Mouse (Mus musculus) adrenal gland, adult 2 months (tissue): ENCODE measurements around the gene Pp2d1. TPM values are rescaled to one million over a fixed set of nuclear protein-coding genes. Genes with fewer than 3 reads are reported as not detected.

Source experiments
- DNase-seq: peaks from one replicate; pipeline ENCODE4 v3.0.0; 2021
- polyA plus RNA-seq: library from polyadenylated mRNA; depleted of rRNA; stranded (reverse); fragments of >200 nt; gene quantifications from 2 replicates; pipeline ENCODE4 v1.2.3, GENCODE M21; 2012
- total RNA-seq, 2 experiments: library from RNA; stranded (reverse); gene quantifications; 2 replicates each; pipeline ENCODE4 v1.2.3; 2021

Pp2d1 gene
- total and polyA plus RNA-seq, 3 experiments, result not detected

DNA sequence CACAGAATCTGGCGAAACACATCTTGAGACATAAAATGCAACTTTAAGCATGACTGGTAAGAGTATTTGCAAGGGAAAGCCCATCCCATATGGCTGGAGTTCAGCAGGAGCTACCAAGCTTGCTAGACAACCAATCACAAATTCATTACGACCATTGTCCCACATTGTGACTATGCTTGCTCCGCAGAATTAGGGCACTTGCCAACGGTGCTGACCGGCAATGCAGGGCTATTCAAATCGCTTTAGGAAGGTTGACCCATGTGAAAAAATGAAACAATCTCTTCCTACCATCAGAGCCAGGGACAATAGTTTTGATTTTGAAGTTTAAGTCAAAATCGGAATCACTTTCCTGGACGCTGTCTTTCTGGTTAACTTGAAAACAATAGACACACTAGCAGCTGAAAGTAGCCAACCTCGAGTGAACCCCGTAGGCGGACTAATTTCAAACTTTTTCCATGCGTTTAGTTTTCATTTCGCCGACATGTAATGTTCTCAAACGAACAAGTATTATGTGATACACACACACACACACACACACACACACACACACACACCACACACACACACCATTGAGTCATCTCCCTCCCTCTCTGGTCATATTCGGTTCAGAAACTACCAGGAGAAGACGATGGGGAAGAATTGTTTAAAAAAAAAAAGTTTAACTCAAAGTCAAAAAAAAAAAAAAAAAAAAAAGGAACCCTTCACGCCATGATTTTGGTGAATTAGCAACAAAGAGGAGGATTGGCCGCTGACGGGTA is 27.1 kb upstream of the Pp2d1 start, which contains the start of gene Kat2b:
Kat2b (plus strand) TSS at position 701 of the 758 bp plus-strand sequence.
- DNase-seq, result peak; percentile 85

- no peak for DNase-seq
Observed at GRCm38 (mm10) chr17:53564837-53565236, 25.6 kb upstream of the Pp2d1 start.

DNA sequence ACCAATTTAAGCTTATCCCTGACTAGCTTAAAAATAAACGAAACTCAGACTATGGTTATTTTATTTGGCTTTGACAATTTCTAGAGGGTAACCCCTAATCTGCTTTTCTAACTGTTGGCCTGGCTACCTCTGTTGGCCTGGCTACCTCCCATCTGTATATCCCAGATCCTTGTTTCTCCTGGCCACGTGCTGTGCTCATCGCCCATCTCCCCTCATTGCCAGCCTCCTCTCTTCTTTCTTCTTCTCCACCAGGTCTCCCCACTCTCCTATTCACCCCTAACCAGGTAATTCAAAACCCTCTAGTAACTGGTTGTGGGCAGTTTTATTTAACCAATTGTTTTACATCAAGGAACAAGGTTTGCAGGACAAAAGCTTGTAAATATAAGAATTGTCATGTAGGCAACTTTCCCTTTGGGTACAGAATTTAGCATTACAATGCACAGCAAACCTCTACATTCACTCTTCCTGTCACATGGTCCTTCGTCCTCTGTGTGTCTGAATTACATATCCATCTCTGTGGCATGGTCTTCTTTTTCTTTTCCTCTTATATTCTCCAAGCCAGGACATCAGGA is 22.3 kb upstream of the Pp2d1 start:
- DNase-seq, result no peak

DNA sequence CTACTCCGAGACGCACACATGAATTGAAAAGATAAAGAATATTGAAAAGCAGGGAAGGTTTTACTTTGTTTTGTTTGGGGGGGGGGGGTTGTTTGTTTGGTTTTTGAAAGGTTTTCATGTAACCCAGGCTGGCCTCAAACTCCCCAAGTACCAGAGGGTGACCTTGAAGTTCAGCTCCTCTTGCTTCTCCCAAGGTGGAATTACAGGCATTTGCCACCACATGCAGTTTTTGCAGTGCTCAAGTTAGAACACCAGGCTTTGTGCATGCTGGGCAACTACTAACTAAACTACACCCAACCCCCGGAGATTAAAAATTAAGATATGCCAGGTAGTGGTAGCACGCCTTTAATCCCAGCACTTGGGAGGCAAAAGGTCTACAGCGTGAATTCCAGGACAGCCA is 20.4 kb upstream of the Pp2d1 start:
- no peak for DNase-seq

DNA sequence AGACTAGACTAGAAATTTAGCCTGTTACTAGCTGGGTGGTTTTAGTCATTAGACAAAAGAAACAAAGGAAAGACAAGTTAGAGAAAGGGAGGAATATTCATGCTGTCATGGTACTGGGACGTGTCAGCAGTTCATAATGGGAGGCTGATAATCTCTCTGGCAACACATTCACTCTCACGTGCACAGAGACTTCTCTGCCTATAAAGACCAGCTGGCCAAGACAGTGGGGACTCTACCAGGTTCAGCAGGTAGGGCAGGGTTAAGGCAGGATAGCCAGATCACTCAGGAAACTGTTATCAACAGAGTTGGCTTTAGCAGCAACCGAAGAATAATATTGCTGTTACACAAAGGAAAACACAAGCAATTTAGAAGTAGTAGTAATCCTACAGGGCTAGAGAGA is 18.2 kb upstream of the Pp2d1 start:
- no peak for DNase-seq

- DNase-seq, result no peak
Observed at GRCm38 (mm10) chr17:53554813-53555212, 15.6 kb upstream of the Pp2d1 start.

DNA sequence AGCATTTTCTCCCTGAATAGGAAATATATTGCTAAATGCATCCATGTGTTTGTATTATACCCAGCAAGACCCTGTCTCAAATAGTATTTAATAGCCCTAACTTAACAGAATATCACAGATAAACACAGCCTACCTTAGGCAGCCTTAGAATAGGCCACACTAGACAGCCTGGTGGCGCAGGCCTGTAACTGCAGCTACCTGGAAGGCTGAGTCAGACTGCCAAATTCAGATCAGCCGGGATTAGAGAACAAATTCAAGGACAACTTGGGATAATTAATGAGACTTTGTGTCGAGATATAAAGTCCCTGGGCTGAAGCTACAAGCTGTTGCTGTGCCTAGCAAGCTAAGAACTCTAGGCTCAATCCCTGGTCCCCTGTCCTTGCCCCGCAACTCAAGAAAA is 14.8 kb upstream of the Pp2d1 start:
- DNase-seq, result peak; percentile 66

DNA sequence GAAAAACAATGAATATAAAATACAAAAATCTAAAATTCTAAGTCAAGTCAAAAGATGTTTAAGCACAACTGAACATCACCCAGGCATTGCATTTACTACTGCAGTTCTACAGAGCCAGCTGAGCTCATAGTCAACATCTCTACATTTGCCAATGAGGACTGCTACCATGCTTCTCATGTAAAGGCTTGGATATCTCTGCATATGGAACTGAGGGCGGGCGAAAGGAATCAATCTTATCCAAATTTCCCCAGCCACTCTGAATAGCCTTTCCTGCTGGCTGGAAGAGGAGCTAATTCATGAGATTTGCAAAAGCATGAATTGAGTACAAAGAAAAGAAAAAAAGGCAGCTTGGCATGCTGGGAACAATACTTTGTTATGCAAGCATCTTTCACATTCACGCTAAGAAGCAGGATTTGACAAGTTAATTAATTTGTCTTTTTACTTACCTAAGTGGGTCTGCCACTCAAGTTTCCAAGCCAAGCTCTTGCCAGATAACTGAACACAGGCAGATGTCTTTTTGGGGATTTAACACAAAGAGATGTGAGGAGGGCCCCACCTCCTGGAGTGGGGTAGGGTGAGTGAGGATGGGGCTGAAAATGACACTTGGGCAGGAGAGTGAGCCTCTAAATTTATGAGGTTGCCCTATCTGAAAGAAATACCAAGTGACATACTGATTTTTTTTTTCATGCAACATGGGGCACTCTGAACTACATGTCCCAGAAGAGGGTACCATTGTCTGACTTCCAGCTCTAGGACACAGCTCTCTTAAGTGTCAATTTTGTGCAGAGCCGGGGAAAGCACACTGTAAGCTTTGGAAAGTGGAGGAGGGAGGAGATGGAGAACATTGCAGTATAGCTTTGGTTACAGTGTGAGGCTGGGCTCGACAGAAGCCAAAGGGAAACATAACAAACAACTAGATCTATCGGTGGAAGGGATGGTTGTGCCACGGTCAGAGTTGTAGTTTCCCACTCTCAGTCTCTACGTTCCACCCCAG is 12.4 kb upstream of the Pp2d1 start:
- DNase-seq, result no peak

- DNase-seq, result peak; percentile 23
Observed at GRCm38 (mm10) chr17:53543591-53544324, 4.5 kb upstream of the Pp2d1 start.

DNA sequence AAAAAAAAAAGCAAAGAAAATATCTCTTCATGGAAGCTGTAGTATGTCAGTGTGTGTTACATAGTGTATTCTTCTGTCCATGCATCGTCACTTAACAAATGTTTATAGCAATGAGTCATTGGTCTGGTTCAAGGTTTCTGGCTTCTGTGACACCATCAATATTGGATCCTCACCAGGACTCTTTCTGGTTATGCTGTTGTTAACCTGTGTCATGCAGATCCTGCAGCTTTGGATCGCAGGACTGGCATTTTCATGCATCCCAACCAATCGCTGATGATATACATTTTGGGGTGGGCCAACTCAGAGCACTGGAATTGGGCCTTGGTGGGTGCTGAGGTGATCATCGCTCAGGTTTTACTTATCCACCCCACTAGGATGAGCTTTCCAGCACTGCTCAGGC is 3.3 kb upstream of the Pp2d1 start:
- peak; percentile 58 for DNase-seq

DNA sequence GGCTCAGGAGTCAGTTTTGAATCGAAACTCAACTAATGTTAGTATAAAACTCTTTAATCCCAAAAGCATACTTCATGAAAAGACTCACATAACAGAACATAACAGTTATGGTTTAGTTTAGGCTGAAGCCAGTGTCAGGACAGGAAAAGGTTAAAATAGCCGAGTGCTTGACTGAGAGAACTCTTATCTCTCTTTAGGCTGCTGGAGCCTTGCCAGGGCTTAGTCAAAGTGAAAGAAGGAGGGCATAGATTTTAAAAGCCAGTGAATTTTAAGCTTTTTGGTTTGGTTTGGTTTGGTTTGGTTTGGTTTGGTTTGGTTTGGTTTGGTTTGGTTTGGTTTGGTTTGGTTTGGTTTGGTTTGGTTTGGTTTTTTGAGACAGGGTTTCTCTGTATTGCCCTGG is 6.8 kb downstream of the Pp2d1 start:
- peak; percentile 51 for DNase-seq

- DNase-seq, result peak; percentile 40
Observed at GRCm38 (mm10) chr17:53531160-53531559, 8.1 kb downstream of the Pp2d1 start.

GRCm38 (mm10) chr17:53528034-53528433 is 11.2 kb downstream of the Pp2d1 start:
- no peak for DNase-seq

GRCm38 (mm10) chr17:53520509-53520908 is 18.7 kb downstream of the Pp2d1 start:
- no peak for DNase-seq

GRCm38 (mm10) chr17:53519364-53519763 is 19.9 kb downstream of the Pp2d1 start:
- DNase-seq, result no peak

GRCm38 (mm10) chr17:53512311-53512951 is 26.8 kb downstream of the Pp2d1 start:
- DNase-seq, result no peak

- no peak for DNase-seq
Observed at GRCm38 (mm10) chr17:53502966-53503365, 36.3 kb downstream of the Pp2d1 start.

- DNase-seq, result no peak
Observed at GRCm38 (mm10) chr17:53489007-53489378, 50.3 kb downstream of the Pp2d1 start.

- peak; percentile 17 for DNase-seq
Observed at GRCm38 (mm10) chr17:53488291-53489006, 50.8 kb downstream of the Pp2d1 start.

DNA sequence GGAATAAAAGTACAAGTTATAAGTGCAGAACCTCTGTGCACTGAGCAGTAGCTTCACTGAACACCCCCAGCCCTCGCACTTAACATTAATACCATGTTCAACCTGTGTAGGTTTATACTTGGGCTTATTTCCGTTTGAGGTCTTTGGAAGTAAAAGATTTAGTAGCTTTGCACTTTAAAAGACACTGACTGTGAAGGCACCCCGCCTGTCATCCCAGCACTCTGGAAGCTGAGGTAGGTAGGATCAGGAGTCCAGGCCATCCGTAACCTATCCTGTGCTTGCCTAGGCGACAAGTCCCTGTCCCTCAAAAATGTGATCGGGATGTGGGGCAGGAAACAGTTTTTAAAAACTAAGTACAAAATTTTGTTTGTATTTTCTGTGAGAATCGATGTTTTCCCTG is 58.8 kb downstream of the Pp2d1 start:
- DNase-seq, result peak; percentile 7

DNA sequence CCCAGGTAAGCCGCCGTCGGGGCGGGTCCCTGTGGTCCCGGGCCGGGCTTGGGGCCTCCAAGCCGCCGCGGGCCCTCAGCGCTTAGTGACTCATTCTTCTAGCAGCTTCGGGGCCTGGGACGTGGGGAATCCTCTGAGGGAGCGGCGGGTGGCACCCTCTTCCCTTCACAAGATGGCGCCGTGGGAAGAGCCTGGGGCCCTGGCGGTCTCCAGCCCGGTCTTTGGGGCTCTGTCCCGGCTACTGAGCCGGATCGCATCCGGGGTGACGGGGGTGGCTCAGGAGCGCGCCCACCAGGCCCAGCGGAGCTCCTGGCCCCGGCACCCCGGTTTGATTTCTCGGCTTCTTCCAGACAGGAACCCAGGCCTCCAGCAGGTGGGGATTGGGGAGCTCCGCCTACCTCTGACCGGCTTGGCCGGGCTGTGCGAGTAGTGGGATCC is 59.6 kb downstream of the Pp2d1 start:
- peak; percentile 88 for DNase-seq
